Mouse (Mus musculus) erythroblast, embryonic 14.5 days (primary cell): ENCODE data around the gene Acot4.

ENCODE experiments used
- GATA1 ChIP-seq: IDR thresholded peaks from 2 replicates; pipeline ENCODE4 v1.6.1; 2012; ENCODE audit warnings: low read length, inconsistent platforms, mixed read lengths
- TAL1 ChIP-seq: IDR thresholded peaks from 3 replicates; pipeline ENCODE4 v1.6.1; 2012; ENCODE audit warnings: low read length, inconsistent platforms, mixed read lengths

DNA sequence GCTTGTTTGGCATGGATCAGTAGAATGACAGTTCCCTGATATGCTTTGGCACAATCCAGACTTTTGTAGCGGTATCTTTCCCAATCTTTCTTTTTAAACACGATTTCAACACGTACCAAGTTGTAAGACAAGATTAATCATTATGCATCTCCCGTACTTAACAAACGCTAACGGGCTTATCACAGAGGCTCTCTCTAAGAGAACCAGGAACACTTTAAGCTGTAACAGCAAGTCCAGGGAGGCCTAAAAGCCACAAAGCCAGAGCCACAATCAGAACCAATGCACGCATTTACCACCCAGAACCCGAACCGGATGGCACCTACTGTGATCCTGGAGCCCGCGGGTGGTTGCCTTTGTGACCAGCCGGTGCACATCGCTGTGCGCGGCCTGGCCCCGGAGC, 15.0 kb downstream of the Acot4 start:
- TF ChIP-seq GATA1 (no peak), TAL1 (no peak)
